Mouse (Mus musculus) bone marrow macrophage, adult 2 months (primary cell): ENCODE data around the gene Gpr37. TPM values are rescaled to one million over a fixed set of nuclear protein-coding genes. Genes with fewer than 3 reads are reported as not detected.

Source experiments
- H3K27ac ChIP-seq: 2 replicates; pipeline ENCODE4 v1.5.1; 2012; ENCODE audit warnings: low read depth, low read length; ENCODE audit not compliant: insufficient read depth
- H3K4me1 ChIP-seq: 2 replicates; pipeline ENCODE4 v1.6.1; 2012; ENCODE audit warnings: low read length; ENCODE audit not compliant: control insufficient read depth, insufficient read depth
- H3K4me3 ChIP-seq: 2 replicates; pipeline ENCODE4 v1.5.1; 2012; ENCODE audit warnings: mild to moderate bottlenecking, low read length, moderate library complexity; ENCODE audit not compliant: insufficient read depth
- CTCF ChIP-seq: IDR thresholded peaks from 2 replicates; pipeline ENCODE4 v1.5.1; 2012; ENCODE audit warnings: low read depth, mild to moderate bottlenecking, low read length, moderate library complexity
- POLR2A ChIP-seq: IDR thresholded peaks from 2 replicates; pipeline ENCODE4 v1.6.1; 2012; ENCODE audit warnings: mild to moderate bottlenecking, low read depth, low read length, borderline replicate concordance
- polyA plus RNA-seq: library from polyadenylated mRNA; stranded (reverse); fragments of >200 nt; gene quantifications from 2 replicates; pipeline ENCODE4 v1.2.4, GENCODE M21; 2012; ENCODE audit not compliant: missing spikeins, insufficient read depth, insufficient read length

The Gpr37 gene
- polyA plus RNA-seq: not detected in 2 replicates

DNA sequence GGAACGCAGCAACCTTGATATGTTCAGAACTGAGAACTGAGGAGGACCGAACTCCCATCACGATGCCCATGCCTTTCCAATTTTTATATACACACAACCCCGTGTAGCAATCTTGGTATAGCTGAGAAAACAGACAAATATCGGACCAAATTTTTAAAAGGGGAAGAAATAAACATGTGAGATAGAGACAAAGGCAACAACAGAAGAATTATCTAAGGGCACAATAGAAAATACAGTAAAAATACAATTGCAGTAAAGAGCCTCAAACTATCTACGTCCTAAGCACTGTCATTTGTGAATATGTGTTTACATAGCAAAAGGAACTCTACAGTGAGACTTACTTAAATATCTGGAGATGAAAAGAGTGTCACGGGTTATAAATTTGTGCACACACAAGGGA lies at the start of gene Gpr37:
Gpr37 (minus strand) TSS at position 101 of the 400 bp plus-strand sequence.
- H3K27ac ChIP-seq: no peak within 1 kb of the TSS
- no peaks in the 10 kb centered on the region for H3K4me1 ChIP-seq
- no peak for TF ChIP-seq CTCF
- no peak for TF ChIP-seq POLR2A
- peak within 1 kb of the TSS; percentile 41 for H3K4me3 ChIP-seq

DNA sequence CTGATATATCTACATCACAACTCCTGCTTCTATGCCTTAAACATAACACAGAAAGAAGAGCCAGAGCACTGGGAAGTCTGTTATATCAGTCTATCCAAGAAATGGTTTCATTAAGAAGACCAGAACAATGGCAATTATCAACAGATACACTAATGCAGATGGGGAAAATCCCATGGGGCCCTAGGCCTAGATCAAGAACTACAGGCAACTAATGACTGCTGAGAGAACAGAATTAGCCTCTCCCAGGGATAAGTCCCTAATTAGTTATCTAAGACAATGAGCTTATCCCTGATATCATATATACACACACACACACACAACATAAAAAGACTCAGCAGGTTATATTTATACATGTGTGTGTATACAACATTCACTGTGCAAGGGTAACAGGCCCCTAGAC lies 46.0 kb upstream of the Gpr37 start:
- Histone ChIP-seq H3K4me1 (no peaks in the 10 kb centered on the region), H3K4me3 (no peak overlapping the region), H3K27ac (no peak overlapping the region)
- TF ChIP-seq POLR2A: no peak
- TF ChIP-seq CTCF: no peak

DNA sequence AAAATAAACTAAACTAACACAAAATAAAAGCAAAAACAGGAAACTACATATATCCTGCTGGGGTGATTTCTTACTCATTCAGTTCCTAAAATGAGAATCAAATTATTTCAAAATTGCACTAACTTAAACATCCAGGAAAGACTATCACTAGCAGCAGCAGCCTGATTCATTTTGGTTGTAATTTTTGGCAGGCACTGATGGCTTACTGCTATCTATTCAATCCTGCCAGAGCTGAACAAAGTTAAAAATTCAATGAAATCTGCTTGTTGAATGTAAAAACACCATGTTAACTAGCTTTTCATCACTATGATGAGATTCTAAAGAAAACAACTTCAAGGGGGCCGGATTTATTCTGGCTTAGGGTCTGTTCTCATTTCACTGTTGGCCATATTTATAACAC lies 36.0 kb upstream of the Gpr37 start:
- Histone ChIP-seq H3K4me3 (no peak overlapping the region), H3K27ac (no peak overlapping the region), H3K4me1 (no peaks in the 10 kb centered on the region)
- no peak for TF ChIP-seq POLR2A
- no peak for TF ChIP-seq CTCF

DNA sequence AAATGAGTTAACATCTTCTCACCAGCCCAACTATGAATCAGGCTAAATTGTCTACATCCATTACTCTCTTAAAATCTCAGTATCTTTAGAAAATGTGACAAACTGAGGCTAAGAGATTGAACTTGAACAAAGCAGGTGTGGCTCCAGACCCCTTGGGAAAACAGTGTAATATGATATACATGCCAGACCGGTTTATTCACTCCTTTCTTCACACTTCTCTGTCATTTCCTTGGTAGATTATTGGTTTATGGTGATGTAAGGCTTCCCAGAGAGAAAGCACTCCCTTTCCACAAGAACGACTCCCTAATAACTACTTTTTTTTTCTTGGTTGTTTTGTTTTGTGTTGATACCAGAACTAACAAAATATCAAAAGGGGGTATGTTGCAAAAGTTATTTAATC lies 20.1 kb upstream of the Gpr37 start:
- no peak overlapping the region for H3K27ac ChIP-seq
- H3K4me3 ChIP-seq: no peak overlapping the region
- TF ChIP-seq POLR2A: no peak
- TF ChIP-seq CTCF: no peak
- H3K4me1 ChIP-seq: no peaks in the 10 kb centered on the region

DNA sequence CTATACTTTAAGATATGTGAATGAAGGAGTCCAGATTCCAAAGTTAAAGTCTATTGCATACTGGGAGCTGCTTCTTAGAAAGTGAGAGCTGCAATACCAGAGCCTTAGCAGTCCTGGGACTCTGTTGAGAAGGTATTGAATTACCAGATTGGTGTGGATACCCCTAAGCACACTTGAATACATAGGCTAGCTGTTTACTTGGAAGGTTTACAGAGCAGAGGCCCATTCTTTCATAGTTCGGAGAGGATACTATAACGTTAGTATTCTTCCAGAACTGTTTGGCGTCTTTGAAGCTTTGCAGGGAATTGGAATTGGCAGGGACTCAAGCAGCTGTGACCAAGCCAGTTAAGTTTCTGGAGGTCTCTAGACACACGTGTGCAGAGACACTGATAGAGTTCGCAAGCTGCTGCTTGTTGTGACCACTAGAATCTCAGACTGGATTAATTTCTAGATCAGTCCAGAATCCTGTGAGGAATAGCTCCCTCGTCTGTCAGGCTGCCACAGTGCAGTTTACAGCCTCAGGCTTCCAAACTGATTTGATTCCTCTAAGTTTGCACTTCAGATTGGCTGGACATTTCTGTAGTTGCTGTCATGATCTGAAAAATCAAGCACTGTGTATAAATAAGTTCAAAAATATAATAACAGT lies 18.8 kb upstream of the Gpr37 start:
- Histone ChIP-seq H3K27ac (no peak overlapping the region), H3K4me1 (no peaks in the 10 kb centered on the region), H3K4me3 (no peak overlapping the region)
- TF ChIP-seq POLR2A (no peak), CTCF (no peak)

DNA sequence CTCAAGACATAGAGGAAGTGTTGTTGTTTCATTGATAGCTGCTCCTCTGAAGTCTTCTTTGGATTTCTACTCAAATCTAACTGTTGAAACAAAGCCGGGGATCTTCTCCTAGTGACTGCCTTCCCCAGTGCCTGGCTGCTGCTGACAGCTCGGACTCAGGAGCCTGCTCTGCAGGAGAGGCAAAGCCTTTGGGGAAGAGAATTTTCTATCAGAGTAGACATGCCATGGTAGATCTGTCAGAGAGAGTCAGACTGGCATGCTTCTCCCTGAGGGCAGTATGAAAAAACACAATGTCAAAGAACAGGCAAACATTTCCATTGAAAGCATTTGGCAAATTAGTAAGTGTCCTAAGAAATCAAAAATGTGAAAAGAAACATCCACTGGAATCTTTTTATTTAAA lies 9.4 kb upstream of the Gpr37 start:
- no peak for TF ChIP-seq POLR2A
- no peak for TF ChIP-seq CTCF
- Histone ChIP-seq H3K4me3 (no peak overlapping the region), H3K4me1 (no peaks in the 10 kb centered on the region), H3K27ac (no peak overlapping the region)

DNA sequence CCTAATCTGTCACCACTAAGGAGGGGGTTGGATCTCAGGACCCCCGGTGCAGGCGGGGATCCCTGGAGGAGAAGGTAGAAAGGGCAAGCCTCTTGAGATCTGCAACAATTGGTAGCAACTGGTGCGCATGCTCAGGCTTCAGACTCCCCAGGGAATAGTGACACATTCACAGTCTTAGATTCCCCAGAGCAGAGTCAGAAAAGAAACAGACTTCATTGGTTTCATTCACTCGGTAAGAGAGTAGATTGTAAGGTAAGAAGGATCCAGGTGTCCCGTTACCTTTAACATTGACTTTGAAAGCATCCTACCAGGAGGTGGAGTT lies 284 bp downstream of the Gpr37 start:
- Histone ChIP-seq H3K4me3 (peak overlapping the region; percentile 41), H3K27ac (no peak overlapping the region), H3K4me1 (no peaks in the 10 kb centered on the region)
- TF ChIP-seq POLR2A: no peak
- TF ChIP-seq CTCF: no peak

DNA sequence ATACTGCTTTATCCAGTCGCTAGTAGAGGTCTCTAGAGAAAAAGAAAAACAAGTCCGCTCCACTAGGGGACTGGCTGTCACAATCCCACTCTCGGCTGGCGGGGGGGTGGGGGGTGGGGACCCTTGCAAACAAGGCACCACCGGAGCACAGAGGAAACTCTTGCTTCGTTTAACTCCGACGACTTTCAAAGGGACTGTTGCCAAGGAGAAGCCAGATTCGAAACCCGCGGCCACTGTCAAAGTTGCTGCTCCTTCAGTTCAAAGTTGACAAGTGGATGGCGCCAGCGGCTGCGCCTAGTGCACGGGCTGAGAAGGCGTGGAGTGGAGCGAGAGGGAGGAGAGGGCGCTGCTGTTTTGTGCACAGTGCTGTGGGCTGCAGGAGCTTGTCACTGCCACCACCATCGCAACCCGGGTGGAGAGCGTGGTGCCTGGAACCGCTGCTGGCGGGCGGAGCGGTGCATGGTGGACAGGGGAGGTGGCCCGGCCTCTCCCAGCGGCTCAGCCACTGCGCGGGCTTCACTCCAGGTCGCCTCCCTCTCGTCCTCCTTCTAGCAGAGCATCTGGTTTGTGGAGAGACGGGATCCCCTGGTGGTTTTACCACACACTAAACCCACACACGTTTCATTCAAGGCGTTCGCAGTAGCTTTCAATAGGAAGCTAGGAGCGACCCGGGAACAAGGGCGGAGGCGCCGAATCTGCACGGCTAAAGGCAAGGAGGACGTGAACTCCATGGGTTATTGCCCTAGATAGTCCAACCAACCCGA lies 827 bp downstream of the Gpr37 start:
- Histone ChIP-seq H3K4me1 (no peaks in the 10 kb centered on the region), H3K4me3 (peak overlapping the region; percentile 41), H3K27ac (no peak overlapping the region)
- no peak for TF ChIP-seq CTCF
- no peak for TF ChIP-seq POLR2A

DNA sequence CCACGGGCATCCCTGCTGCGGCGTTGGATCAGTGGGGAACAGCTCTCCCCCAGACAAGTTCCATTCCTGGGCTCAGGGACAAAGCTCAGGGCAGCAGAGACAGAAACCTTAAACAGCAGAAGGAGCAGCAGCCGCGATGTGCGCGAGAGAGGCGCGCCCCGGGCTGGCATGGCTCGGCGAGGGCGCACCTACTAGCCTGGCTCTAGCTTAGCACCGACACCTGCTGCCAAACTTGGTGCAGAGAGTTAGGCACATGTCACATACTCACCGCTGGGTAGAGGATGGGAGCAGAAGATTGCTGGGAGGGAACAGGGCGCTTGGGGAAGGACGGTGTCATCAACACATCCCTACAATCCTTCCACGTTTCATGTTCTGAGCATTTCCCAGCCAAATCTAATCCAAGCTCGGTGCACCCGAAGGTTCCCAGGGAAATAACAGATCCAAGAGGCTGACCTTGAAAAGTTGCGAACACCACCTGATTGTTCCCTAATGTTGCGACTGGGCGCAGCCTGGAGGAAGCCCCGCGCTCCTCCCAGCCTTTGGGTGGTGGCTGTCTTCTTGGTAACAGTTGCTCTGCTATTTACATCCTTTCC lies 1.5 kb downstream of the Gpr37 start:
- Histone ChIP-seq H3K4me1 (no peaks in the 10 kb centered on the region), H3K27ac (no peak overlapping the region), H3K4me3 (no peak overlapping the region)
- TF ChIP-seq CTCF (no peak), POLR2A (no peak)

DNA sequence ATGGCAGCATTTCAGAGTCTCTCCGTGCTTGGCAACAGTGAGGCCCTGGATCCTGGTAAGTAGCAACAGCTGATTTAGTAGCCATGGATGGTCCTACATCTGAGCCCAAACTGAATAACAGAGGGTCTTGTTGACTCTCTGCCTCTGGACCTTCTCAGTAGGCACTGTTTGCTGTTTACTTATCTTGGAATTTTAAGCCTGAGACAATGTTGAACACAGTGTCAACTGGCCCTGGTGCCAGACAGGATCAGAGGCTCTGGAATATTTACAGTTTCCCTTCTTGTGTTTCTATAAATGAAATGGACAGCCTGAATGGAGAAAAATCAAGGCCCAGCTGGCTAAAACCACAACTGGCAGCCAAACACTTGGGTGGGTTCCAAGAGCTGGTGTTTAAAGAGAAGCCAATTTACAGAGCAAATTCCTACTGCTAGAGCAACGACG lies 3.7 kb downstream of the Gpr37 start:
- no peak for TF ChIP-seq CTCF
- Histone ChIP-seq H3K27ac (no peak overlapping the region), H3K4me3 (no peak overlapping the region), H3K4me1 (no peaks in the 10 kb centered on the region)
